Mouse (Mus musculus): ENCODE data around the gene Usp28. TPM values are rescaled to one million over a fixed set of nuclear protein-coding genes. Genes with fewer than 3 reads are reported as not detected.

Gene Usp28
- polyA plus RNA-seq, 1 experiment from 2014 or later: 20.7 TPM

GRCm38 (mm10) chr9:49024529-49024928, 39.4 kb downstream of the Usp28 start:
- no peak for ATAC-seq
- CTCF ChIA-PET: no interaction called here
- no peaks in the 10 kb centered on the region for H3K27me3 ChIP-seq
- POLR2A ChIA-PET: no interaction called here
- DNase-seq (ENCODE audit: low read depth, low spot score): no peak
- in situ Hi-C loops (cut with MboI; ENCODE audit: low pct_unique_long_range_greater_than_20kb): no loop called here
- TF ChIP-seq CTCF (IDR thresholded peaks at IDR 0.05): no peak

GRCm38 (mm10) chr9:49034764-49035163, 49.6 kb downstream of the Usp28 start:
- ATAC-seq: no peak
- POLR2A ChIA-PET: no interaction called here
- DNase-seq (ENCODE audit: low read depth, low spot score): no peak
- in situ Hi-C loops (cut with MboI; ENCODE audit: low pct_unique_long_range_greater_than_20kb): no loop called here
- TF ChIP-seq CTCF (IDR thresholded peaks at IDR 0.05): no peak
- H3K27me3 ChIP-seq: no peaks in the 10 kb centered on the region
- CTCF ChIA-PET: no interaction called here

- in situ Hi-C loops (cut with MboI; ENCODE audit: low pct_unique_long_range_greater_than_20kb): loop anchor here (25.0 kb wide), 1 partner anchor 1611 kb away; the partner anchor contains the start of gene Dlat
Observed at GRCm38 (mm10) chr9:49050901-49051300, 65.7 kb downstream of the Usp28 start.

GRCm38 (mm10) chr9:49051349-49051748, 66.2 kb downstream of the Usp28 start:
- ChIA-PET POLR2A (no interaction called here), CTCF (interaction anchor here (1.3 kb wide), 1 partner anchor 30 kb away, joined by 3 read pairs; the partner anchor contains the start of gene Tmprss5)
- no peaks in the 10 kb centered on the region for H3K27me3 ChIP-seq
- in situ Hi-C loops (cut with MboI; ENCODE audit: low pct_unique_long_range_greater_than_20kb): loop anchor here (25.0 kb wide), 1 partner anchor 1611 kb away; the partner anchor contains the start of gene Dlat
- DNase-seq (ENCODE audit: low read depth, low spot score) (no peak), ATAC-seq (no peak)
- TF ChIP-seq CTCF (IDR thresholded peaks at IDR 0.05): peak; percentile 88

More at GRCm38 (mm10) chr9:49050901-49051300, 65.7 kb downstream of the Usp28 start:
- no peak for TF ChIP-seq CTCF (IDR thresholded peaks at IDR 0.05)
- DNase-seq (ENCODE audit: low read depth, low spot score): no peak
- no peak for ATAC-seq
- H3K27me3 ChIP-seq: no peaks in the 10 kb centered on the region
- CTCF ChIA-PET: interaction anchor here (1.3 kb wide), 1 partner anchor 31 kb away, joined by 3 read pairs; the partner anchor contains the start of gene Tmprss5
- POLR2A ChIA-PET: no interaction called here

- no peaks in the 10 kb centered on the region for H3K27me3 ChIP-seq
- ChIA-PET CTCF (interaction anchor here (0.9 kb wide), 1 partner anchor 14 kb away, joined by 3 read pairs; no protein-coding TSS in a partner anchor), POLR2A (no interaction called here)
- DNase-seq (ENCODE audit: low read depth, low spot score) (no peak), ATAC-seq (no peak)
- TF ChIP-seq CTCF (IDR thresholded peaks at IDR 0.05): no peak
- in situ Hi-C loops (cut with MboI; ENCODE audit: low pct_unique_long_range_greater_than_20kb): loop anchor here (25.0 kb wide), 1 partner anchor 1608 kb away; the partner anchor contains the start of gene Dlat
Observed at GRCm38 (mm10) chr9:49054028-49054427, 68.9 kb downstream of the Usp28 start.

- ATAC-seq (peak; percentile 98), DNase-seq (ENCODE audit: low read depth, low spot score) (peak; percentile 44)
- in situ Hi-C loops (cut with MboI; ENCODE audit: low pct_unique_long_range_greater_than_20kb): loop anchor here (25.0 kb wide), 1 partner anchor 1607 kb away; the partner anchor contains the start of gene Dlat
- H3K27me3 ChIP-seq: no peaks in the 10 kb centered on the region
- TF ChIP-seq CTCF (IDR thresholded peaks at IDR 0.05): no peak
- ChIA-PET POLR2A (interaction anchor here (0.6 kb wide), 1 partner anchor 1118 kb away, joined by 4 read pairs; no protein-coding TSS in a partner anchor), CTCF (no interaction called here)
Observed at GRCm38 (mm10) chr9:49055333-49056205, 70.4 kb downstream of the Usp28 start, which contains the start of gene Zw10. Gene Zw10, plus strand, starts transcription at chr9:49055613.

- in situ Hi-C loops (cut with MboI; ENCODE audit: low pct_unique_long_range_greater_than_20kb): loop anchor here (5.0 to 10.0 kb wide), 2 partner anchors 168 to 410 kb away; partner anchors contain the start of gene Ttc12
- DNase-seq (ENCODE audit: low read depth, low spot score): no peak
- no peak for ATAC-seq
Observed at GRCm38 (mm10) chr9:49076847-49077246, 91.7 kb downstream of the Usp28 start.

GRCm38 (mm10) chr9:49081107-49081506, 95.9 kb downstream of the Usp28 start, which contains the start of gene Tmprss5:
Gene Tmprss5, plus strand, starts transcription at chr9:49081260.
- ChIA-PET POLR2A (no interaction called here), CTCF (interaction anchor here (1.0 to 3.0 kb wide), 8 partner anchors 11 to 407 kb away, joined by 3 to 14 read pairs (median 4); partner anchors contain the start of gene Ttc12)
- DNase-seq (ENCODE audit: low read depth, low spot score) (no peak), ATAC-seq (peak; percentile 35)
- no peak for TF ChIP-seq CTCF (IDR thresholded peaks at IDR 0.05)
- in situ Hi-C loops (cut with MboI; ENCODE audit: low pct_unique_long_range_greater_than_20kb): no loop called here
- H3K27me3 ChIP-seq: no peaks in the 10 kb centered on the region

More at GRCm38 (mm10) chr9:49076847-49077246, 91.7 kb downstream of the Usp28 start:
- no peaks in the 10 kb centered on the region for H3K27me3 ChIP-seq
- CTCF ChIA-PET: interaction anchor here (1.6 kb wide), 1 partner anchor 409 kb away, joined by 4 read pairs; the partner anchor contains the start of gene Ttc12
- POLR2A ChIA-PET: no interaction called here
- no peak for TF ChIP-seq CTCF (IDR thresholded peaks at IDR 0.05)

GRCm38 (mm10) chr9:49081561-49081960, 96.4 kb downstream of the Usp28 start:
- DNase-seq (ENCODE audit: low read depth, low spot score) (peak; percentile 2), ATAC-seq (peak; percentile 17)
- in situ Hi-C loops (cut with MboI; ENCODE audit: low pct_unique_long_range_greater_than_20kb): no loop called here
- no peaks in the 10 kb centered on the region for H3K27me3 ChIP-seq
- peak; percentile 88 for TF ChIP-seq CTCF (IDR thresholded peaks at IDR 0.05)
- ChIA-PET CTCF (interaction anchor here (1.0 to 3.0 kb wide), 7 partner anchors 11 to 407 kb away, joined by 3 to 14 read pairs (median 5); partner anchors contain the start of gene Ttc12), POLR2A (no interaction called here)

- POLR2A ChIA-PET: no interaction called here
- no peak for DNase-seq (ENCODE audit: low read depth, low spot score)
- TF ChIP-seq CTCF (IDR thresholded peaks at IDR 0.05): no peak
- no peak for ATAC-seq
- CTCF ChIA-PET: no interaction called here
- no peaks in the 10 kb centered on the region for H3K27me3 ChIP-seq
- in situ Hi-C loops (cut with MboI; ENCODE audit: low pct_unique_long_range_greater_than_20kb): no loop called here
Observed at GRCm38 (mm10) chr9:49087317-49087716, 102.1 kb downstream of the Usp28 start.

Other genes starting within 250 kb of the Usp28 start
- gene Zbtb16, start 149.2 kb upstream of the Usp28 start, polyA plus RNA-seq (2021): 0.15 TPM
- not detected for gene Htr3a, start 74.3 kb upstream of the Usp28 start, polyA plus RNA-seq (2021)
- not detected for gene Htr3b, start 20.4 kb upstream of the Usp28 start, polyA plus RNA-seq (2021)
- 29.1 TPM for gene Zw10, start 70.2 kb downstream of the Usp28 start, polyA plus RNA-seq (2021)
- gene Tmprss5, start 95.9 kb downstream of the Usp28 start, polyA plus RNA-seq (2021): not detected

All from Patski (cell line).